Mouse (Mus musculus): ENCODE data around the gene Fbxo31. TPM values are rescaled to one million over a fixed set of nuclear protein-coding genes. Genes with fewer than 3 reads are reported as not detected.

The Fbxo31 gene
- total RNA-seq, 2 experiments from 2014 or later, result 104 to 105 TPM

DNA sequence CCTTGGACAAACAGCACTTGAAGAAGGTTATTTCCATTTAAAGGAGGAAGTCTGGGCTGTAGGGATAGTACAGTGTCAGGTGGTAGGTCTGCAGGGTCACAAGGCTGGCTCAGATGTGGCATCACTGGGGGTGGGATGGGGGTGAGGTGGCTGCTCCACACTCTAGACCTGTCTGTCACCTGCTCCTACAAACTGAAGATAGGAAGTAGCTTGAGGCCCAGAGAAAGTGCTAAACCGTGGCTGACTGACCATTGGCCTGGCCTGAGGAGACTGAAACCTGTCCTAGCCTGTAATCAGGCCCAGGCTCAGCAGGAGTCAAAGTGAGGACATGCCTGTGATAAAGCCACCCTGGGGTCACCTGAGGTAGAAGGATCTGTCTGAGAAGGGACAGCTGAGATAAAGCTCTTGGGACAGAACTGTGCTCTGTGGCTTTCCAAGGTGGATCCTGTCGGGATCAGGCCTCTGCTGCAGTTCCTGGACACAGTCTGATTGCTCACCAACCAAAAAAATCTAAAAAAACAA, 10.7 kb upstream of the Fbxo31 start:
- DNase-seq (ENCODE audit: low spot score in 2 of 2), result no peak

DNA sequence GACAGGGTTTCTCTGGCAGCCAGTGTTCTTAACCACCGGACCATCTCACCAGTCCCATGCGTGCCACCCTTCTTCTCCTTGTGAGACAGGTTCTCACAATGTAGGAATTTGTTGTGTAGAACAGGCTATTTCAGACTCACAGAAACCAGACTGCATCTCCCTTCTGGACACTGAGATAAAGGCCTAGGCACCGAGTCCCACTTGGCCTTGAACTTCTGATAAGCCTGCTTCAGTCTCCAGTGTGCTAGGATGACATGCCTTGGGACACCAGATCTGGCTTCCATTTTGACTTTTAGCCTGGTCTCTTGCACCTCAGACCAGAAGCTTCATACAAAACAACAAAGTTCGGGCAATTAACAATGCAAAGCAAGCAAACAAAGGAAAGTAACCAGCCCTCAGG, 10.1 kb upstream of the Fbxo31 start:
- no peak for DNase-seq (ENCODE audit: low spot score in 2 of 2)

DNA sequence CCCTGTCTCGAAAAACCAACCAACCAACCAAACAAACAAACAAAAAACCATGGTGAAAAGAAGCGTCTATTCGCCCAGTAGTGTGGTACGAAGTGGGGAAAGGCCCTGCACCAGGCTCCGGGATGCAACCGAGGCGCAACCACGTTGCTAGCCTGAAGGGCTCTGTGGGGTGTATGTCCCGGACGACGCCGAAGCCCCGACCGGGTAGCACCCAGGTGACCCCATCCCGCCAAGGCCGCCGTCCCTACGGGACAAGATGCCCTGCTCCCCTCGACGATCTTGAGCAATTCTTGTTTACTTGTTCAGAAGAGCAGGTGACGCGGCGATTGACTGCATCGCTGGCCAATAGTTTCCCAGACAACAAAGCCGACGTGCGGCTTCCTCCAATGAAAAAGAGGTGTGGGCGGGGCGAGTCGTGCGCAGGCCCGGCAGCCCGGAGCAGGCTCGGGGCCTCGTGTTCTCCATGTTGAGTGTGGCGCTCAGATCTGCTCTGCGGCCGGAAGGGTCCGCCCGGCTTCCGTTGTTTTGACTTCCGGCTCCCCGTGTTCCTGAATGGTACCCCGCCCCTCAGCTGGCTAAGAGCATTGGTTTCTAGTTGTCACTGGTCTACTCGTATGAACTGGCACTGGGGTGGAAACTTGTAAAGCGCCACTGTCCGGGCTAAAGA, 6.7 kb upstream of the Fbxo31 start:
- DNase-seq (ENCODE audit: low spot score in 2 of 2), result peak; percentile 100

DNA sequence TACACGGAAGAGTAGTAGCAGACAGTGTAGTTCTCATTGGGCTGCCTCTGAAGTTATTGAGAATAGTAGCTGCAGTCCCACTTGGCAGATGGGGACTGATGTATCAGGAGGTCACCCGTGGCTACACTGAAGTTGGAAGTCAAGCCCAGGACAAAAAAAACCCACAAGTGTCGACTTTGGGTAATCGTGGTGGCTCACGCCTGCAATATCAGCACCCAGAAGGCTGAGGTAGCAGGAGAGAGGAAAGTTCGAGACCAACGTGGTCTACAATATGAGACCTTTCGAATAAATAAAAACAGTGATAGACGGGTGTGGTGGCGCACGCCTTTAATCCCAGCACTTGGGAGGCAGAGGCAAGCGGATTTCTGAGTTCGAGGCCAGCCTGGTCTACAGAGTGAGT, 6.1 kb upstream of the Fbxo31 start:
- DNase-seq (ENCODE audit: low spot score in 2 of 2), result no peak

DNA sequence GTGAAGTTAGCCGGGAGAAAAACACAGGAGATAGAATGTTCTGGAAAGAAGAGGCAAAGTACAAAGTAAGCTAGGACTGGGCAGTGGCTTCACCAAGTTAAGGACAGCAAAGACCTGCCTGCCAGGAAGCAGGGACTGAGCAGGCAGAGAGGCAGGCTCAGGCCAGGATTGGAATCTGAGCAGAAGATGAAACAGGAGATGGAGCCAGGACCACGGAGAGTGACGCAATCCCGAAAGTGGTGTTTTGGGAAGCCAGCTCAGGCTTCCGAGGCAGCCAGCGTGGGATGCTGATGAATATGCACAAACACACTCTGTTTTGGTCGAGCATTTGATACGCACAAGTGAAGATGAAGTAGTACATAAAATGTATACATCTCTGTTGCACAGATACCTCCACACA, 5.0 kb upstream of the Fbxo31 start:
- DNase-seq (ENCODE audit: low spot score in 2 of 2), result peak; percentile 43 to 59

DNA sequence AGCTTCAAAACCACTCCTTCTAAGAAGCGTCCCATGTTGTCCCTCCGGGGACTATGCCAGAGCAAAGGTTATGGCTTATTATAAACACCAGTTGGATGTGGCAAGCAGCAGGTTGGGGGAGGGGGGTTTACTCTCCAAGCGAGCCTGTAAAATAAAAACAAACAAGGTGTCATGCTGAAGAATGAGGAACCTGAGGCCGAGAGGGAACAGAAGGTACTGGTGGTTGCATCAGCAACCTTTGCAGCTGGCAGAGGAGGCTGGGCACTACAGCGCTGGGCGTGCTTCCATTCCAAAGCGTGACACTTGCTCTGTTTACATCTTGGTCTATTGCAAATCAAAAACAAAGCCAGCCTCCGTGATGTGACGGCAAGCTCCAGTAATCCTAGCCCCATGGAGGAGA, 1.9 kb upstream of the Fbxo31 start:
- DNase-seq (ENCODE audit: low spot score in 2 of 2), result no peak

DNA sequence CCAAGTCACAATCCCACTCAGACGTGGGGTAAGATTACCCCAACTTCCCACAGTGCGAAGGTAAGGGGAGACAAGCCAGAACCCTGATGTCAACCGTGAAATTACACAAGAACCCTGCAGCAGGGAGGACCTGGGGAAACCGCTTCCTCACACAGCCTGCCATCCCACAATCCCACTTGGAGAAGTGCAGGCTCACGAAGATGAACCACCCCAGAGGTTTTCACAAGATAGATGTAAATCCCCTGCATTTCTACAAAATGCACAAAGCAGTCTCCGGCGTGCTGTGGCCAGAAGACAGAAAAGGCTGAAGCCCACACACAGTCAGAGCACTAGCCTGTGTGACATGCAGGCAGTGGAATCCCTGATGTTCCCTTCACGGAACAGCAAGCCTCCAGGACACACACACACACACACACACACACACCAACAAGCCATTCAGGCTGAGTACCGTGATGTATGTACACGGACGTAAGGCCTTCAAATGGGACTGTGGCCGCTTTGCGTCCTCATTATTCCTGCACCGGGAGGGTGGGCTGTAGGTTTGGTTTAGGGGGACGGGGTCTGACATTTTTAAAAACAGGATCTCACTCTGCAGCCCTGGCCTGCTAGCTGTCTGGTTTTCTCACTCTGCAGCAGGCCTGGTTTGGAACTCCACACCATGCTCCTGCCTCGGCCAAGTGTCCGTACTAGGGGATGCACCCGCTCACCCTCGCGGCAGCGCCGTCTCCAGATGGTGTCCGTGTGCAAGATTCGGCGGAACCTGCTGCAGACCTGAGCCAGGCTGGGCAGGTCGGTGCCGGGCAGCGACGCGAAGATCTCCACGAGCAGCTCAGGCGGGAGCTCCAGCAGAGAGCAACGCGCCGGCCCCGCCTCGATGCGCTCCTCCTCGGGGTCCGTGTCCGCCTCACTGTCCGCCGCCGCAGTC, 593 bp downstream of the Fbxo31 start:
- DNase-seq (ENCODE audit: low spot score in 2 of 2), result no peak

DNA sequence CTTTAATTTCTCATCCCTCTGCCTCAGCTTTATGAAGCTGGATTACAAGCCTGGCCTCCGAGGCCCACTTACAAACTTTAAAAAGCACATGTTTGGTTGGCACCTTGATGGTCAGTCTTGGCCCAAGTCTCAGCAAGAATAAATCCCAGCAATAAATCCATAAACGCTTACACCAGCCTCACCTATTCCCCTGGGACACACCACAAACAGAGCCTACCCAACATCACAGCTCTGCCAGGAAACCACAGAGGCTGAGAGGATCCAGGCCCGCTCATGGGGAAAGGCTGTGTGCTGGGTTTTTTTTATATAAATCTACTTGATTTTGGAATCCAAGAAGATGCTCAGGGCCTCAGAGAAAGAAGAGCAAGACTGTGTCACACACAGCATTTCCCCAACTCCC, 2.9 kb downstream of the Fbxo31 start:
- DNase-seq (ENCODE audit: low spot score in 2 of 2), result no peak

DNA sequence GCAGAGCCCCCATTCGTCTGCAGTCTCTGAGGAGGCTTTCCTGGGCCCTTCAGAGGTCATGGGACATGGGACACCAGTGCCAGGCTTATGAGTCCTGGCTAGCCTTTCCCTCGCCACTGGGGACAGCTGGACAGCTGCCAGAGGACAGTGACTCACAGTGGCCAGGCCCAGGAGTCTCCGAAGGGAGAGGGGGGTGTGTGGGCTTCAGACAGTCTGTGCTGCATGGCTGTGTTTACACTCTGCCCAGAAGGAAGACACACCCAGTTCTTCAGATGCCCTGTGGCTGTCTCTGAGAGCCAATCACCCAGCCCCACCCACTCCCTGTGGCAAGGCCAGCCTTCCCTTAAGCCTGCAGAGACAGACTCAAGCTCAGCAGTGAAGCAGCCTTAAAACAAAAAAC, 5.3 kb downstream of the Fbxo31 start:
- DNase-seq (ENCODE audit: low spot score in 2 of 2), result no peak

DNA sequence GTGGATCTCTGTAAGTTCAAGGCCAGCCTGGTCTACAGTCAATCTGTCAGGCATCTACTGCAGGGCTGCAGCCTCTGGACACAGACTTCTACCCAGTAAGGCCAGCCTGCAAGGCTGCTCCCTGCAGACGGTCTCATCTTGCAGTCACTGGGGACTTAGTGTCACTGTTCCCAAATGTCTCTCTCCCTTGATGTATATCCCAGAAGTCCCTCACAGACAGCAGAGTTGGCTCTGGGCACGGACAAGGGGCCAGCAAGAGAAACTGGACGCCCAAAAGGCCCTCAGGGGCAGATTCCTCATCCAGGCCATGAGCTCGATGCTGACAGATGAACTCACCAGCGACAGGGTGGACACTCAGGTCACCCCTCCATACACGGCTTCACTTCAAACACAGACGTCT, 6.5 kb downstream of the Fbxo31 start:
- no peak for DNase-seq (ENCODE audit: low spot score in 2 of 2)

DNA sequence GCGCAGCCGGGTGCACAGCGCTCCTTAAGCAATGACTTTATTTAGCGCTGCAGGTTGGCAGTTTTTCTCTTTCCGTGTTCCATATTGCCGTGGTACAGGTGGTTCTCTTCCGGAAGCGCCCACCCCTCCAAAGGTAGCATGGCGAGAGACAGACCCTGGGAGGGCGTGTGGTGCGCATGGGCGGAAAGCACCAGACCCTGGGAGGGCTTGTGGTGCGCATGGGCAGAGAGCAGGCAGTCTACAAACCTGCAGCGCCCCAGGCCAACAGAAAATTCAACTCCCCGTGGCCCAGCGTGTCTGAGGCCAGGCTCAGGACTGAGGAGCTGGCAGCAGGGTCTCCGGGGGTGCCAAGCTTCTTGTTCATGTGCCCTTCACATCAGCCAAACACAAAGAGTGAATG, 7.8 kb downstream of the Fbxo31 start:
- DNase-seq (ENCODE audit: low spot score in 2 of 2), result no peak

DNA sequence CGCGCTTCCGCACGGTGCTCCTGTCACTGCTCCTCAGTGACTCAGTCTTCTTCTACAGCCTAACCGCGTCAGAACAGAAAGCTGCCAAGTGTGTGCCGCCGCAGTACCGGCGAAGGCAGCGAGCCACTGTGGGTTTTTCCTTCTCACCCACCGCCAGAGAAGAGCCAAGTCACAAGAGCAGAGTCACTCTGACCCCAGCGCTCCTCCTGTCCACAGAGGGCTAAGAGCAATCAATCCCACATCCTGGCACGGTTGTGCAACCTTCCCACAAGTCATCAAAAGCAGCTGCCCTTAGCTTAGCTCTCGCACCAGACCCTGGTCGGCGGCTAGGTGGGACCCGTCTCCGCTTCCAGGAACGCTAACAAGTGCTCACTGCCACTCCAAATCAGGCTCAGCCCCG, 8.3 kb downstream of the Fbxo31 start:
- peak; percentile 51 to 61 for DNase-seq (ENCODE audit: low spot score in 2 of 2)

DNA sequence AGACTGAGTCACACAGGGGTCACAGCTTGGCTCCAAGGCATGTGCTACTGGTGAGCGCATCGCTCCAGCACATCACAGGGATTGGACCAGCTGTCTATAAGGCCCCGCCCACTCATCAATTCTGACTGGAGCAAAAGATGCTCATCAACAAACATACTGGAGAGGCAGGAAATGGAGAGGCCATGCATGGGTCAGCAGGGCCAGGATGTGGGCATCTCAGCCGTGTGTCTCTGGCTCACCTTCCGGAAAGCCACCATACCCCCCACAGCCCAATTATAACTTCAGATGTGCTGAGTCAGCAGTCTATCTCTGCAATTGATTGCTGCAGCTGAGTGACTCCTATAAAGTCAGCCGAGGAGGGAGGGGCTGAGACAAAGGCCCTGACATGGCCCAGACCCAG, 10.3 kb downstream of the Fbxo31 start:
- no peak for DNase-seq (ENCODE audit: low spot score in 2 of 2)

DNA sequence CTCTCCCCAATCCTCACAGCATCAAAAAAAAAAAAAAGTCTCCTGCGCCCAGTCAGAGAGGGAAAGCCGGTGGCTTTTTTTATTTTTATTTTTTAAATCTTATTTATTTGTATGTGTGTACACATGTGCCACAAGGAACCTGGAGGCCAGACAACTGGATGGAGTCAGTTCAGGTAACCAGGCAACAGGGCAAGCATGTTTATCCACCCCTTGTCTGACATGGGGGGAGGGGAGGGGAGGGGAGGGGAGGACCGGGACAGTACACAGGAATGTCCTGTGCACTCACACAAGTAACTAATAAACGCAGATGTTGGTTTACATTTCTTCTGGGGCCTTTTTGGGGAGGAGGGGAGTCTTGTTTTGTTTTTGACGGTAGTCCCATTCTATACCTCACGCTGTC, 14.9 kb downstream of the Fbxo31 start:
- DNase-seq (ENCODE audit: low spot score in 2 of 2), result no peak

DNA sequence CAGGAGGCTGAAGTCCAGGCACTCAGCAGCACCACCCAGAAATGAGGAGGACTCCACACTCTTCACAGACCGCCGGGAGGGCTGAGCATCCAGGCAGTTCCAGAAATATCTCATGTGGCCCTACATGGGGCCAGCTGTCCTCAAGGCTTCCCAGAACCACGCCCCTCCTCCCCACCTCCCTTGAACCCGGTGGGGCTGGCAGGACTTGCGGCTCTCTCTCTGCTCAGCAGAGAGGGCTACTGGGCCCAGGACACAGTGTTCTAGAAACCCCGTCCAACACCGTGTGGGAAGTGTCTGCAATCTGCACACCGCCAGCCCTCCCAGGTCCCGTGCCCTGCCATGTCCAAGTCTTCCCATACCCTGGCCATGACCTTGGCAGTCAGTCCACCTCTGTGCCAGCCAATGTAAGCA, 15.7 kb downstream of the Fbxo31 start:
- no peak for DNase-seq (ENCODE audit: low spot score in 2 of 2)

DNA sequence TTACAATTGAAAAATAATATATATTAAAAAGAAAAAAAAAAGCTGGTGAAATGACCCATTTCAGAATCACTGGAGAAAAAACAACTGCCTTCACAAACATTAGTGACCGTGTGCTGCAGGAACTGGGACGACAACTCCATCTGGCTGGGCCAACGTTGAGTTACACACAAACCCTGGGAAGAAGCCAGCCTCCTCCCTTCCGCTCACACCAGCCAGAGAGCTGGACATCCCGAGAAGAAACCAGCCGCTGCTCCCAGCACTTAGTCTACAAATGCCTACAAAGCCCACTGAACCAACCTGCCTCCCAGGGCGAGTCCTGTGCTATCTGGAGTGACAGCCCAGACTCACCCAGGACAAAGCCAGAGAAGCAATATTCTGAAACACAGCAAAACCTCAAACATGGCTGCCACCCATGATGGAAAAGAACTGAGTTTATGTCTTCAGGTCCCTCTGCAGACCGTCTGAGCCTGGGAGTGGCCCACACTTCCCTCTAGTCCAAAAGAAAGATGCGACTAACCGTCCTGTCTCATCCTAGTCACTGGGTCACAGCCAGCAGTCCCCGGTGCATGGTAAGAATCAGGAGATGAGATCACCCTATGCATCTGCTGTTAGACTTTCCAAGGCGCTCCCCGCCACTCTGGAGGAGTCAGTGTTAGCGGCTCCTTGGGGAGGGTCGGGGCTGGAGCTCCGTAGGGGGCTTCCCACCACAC, 16.8 kb downstream of the Fbxo31 start:
- DNase-seq (ENCODE audit: low spot score in 2 of 2), result no peak

DNA sequence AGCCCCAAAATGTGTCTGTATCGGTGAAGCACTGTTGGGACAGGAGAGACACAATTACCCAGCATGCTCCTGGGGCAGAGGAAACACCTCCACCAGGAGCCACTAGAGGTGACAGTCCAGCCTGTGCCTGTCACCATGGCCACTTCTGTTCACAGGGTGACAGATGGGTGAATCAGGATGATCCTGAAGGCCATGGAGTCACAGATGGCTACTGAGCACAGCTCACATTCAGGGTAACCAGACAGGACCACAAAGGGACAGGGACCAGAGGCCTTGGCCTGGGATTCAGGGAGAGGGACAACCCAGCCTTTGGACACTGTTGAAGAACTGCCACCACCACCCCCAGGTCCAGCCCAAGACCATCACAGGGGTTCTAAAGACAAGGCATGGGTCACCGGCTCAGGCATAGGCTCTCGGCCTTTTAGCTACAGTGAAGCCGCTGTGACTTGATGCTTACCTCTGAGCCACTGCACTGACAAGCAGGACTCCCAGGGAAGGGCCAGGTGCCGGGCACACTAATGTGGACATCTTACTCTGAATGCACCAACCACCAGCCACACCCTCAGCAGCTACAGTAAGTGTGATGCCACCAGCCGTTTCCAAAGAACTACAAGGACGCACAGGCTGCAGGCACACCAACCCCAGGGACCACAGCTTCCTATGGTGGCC, 18.0 kb downstream of the Fbxo31 start:
- DNase-seq (ENCODE audit: low spot score in 2 of 2), result no peak

DNA sequence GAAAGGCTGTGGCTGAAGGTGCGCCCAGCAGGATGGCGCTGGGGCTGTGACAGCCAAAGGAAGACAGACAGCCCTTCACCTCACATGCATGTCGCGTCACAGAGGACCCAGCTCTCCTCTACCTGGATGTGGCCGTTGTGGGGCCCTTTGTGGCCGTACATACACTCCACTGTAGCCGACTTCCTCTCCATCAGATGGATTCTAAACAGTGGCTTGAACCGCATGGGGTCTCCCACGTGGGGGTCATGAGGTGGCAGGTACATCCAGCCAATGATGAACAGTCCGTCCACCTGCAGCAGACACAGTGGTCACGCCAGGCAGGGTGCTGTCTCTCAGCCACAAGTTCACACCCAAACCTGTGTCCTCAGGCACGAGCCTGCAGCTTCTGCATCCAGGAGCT, 18.8 kb downstream of the Fbxo31 start:
- DNase-seq (ENCODE audit: low spot score in 2 of 2), result no peak

DNA sequence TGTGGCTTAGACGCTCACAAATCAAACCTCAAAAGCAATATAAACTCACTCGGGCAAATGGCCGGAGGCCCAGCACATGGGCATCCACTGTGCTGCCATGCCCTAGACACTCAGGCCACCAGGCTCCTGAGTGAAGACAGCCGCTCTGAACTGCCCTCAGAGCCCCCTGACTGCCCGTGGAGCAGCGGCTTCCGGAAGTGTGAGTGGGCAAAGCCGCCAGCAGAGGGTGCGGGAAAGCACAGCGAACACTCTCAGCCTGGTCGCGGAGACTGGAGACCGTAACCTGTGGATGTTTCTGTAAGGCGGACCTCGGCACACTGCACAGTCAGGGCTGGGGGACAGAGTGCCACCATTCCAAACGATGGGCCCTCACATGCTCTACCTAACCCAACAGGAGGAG, 20.1 kb downstream of the Fbxo31 start:
- no peak for DNase-seq (ENCODE audit: low spot score in 2 of 2)

DNA sequence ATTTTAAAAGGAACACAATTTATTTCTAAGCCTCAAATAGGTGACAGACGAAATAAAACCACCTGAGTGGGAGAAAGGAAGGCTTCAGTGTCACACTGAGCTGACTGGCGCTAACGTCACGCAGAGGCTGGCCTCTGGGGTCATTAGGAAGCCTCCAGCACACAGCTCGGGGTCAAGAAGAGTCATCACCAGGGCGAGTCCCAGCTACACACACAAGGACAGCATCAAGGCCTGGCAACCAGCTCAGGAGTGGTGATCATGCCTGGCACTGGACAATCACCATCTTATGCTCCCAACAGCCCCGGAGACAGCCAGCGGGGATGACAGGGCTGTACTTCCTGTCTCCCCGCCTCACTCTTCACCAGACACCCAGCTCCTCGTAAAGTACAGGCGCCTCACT, 20.9 kb downstream of the Fbxo31 start:
- no peak for DNase-seq (ENCODE audit: low spot score in 2 of 2)

DNA sequence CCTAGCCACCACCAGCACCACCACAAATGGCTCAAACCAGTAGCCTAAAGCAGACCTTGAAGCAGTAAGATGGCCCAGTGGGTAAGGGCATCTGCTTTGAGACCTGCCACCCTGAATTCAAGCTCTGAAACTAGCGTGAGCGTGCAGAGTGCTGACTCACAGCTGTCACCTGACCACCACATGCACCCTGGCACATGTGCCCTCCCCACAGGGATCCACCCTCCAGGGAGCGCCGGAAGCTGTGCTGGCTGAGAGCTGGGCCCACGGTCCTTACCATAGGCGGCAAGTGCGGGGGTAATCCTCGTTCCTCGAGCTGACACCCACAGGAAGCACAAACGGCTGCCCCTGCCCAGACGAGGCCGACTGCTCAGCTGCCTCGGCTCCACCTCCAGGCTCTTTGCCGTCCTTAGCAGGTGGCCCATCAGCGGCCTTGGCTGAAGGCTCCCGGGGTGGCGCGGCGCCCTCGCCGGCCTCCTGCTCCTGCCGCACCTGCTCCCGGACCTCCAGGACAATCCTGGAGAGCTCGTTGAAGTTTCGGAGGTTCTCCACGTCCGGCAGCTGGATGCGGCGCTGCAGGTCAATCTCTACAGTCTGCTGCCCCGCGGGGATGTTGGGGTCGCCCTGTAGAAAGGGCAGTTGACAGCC, 24.7 kb downstream of the Fbxo31 start:
- no peak for DNase-seq (ENCODE audit: low spot score in 2 of 2)

Measured in left cerebral cortex, adult 18-20 months (tissue).